Mouse (Mus musculus) layer of hippocampus, postnatal 10 days (tissue): ENCODE data around the gene Gm20721. TPM values are rescaled to one million over a fixed set of nuclear protein-coding genes. Genes with fewer than 3 reads are reported as not detected.
A peak's percentile ranks its signal among the peaks of the same experiment; 100 is the strongest.
"Not testable (repeated sequence)": the region's sequence is repeated elsewhere in the genome, so short reads cannot be mapped to it uniquely, and the experiment has no call there.

Experiments
- DNase-seq, 2 experiments: peaks; one replicate each; pipeline ENCODE4 v3.0.0; 2021; ENCODE audit warnings: low spot score in 2 of 2
- total RNA-seq, 2 experiments: library from RNA; stranded (reverse); gene quantifications; 2 replicates each; pipeline ENCODE4 v1.2.3; 2021

The Gm20721 gene
- total RNA-seq, 2 experiments from 2014 or later = 1.3 to 1.9 TPM

GRCm38 (mm10) chr2:174330616-174331191 lies 15.8 kb downstream of the Gm20721 start:
- DNase-seq = peak in 1 of 2 experiments; percentile 82

- DNase-seq = peak; percentile 77 to 87
These were observed 16.6 kb downstream of the Gm20721 start for GRCm38 (mm10) chr2:174329663-174330615.

- DNase-seq = peak; percentile 38 to 46
These were observed 17.4 kb downstream of the Gm20721 start for GRCm38 (mm10) chr2:174328926-174329662.

GRCm38 (mm10) chr2:174328358-174328905 lies 18.1 kb downstream of the Gm20721 start:
- no peak for DNase-seq

GRCm38 (mm10) chr2:174327295-174327981 lies 19.1 kb downstream of the Gm20721 start:
- peak; percentile 68 to 75 for DNase-seq

- no peak for DNase-seq
These were observed 20.0 kb downstream of the Gm20721 start for GRCm38 (mm10) chr2:174326481-174326880.

GRCm38 (mm10) chr2:174325989-174326388 lies 20.5 kb downstream of the Gm20721 start:
- DNase-seq = no peak

- no peak for DNase-seq
These were observed 29.9 kb downstream of the Gm20721 start for GRCm38 (mm10) chr2:174316661-174317060.

GRCm38 (mm10) chr2:174315445-174315844 lies 31.1 kb downstream of the Gm20721 start:
- DNase-seq = not testable (repeated sequence)

- no peak for DNase-seq
These were observed 33.9 kb downstream of the Gm20721 start for GRCm38 (mm10) chr2:174312661-174313060.

- peak; percentile 85 to 88 for DNase-seq
These were observed 34.3 kb downstream of the Gm20721 start for GRCm38 (mm10) chr2:174312118-174312647.

- no peak for DNase-seq
These were observed 34.9 kb downstream of the Gm20721 start for GRCm38 (mm10) chr2:174311613-174312012.

- DNase-seq = peak; percentile 76 to 83
These were observed 35.5 kb downstream of the Gm20721 start for GRCm38 (mm10) chr2:174310913-174311514.

- no peak for DNase-seq
These were observed 38.6 kb downstream of the Gm20721 start for GRCm38 (mm10) chr2:174307903-174308302.

- DNase-seq = no peak
These were observed 40.9 kb downstream of the Gm20721 start for GRCm38 (mm10) chr2:174305646-174306045.

- no peak for DNase-seq
These were observed 44.0 kb downstream of the Gm20721 start for GRCm38 (mm10) chr2:174302526-174302925.

- no peak for DNase-seq
These were observed 45.8 kb downstream of the Gm20721 start for GRCm38 (mm10) chr2:174300666-174301065.

- no peak for DNase-seq
These were observed 46.3 kb downstream of the Gm20721 start for GRCm38 (mm10) chr2:174300186-174300585.

- no peak for DNase-seq
These were observed 46.7 kb downstream of the Gm20721 start for GRCm38 (mm10) chr2:174299771-174300160.
